Mouse (Mus musculus) kidney, postnatal 36 days (tissue): ENCODE measurements at regions not wholly inside any gene's neighbourhood (a gene's known extent, or its start where the extent isn't known, plus 50 kb on each side); places are given as distances from the start of the nearest gene placed in this dataset.

Source experiments
- DNase-seq, 2 experiments: peaks; one replicate each; pipeline ENCODE4 v3.0.0; 2021 to 2022; ENCODE audit warnings: mixed read lengths in 2 of 2

- DNase-seq = no peak
Measured at GRCm38 (mm10) chr1:14513662-14514061, 1579.5 kb downstream of the 4930444P10Rik start.

GRCm38 (mm10) chr1:14512481-14513285, 1580.4 kb downstream of the 4930444P10Rik start:
- DNase-seq = no peak

GRCm38 (mm10) chr1:14506831-14507690, 1586.1 kb downstream of the 4930444P10Rik start:
- peak in 1 of 2 experiments; percentile 8 for DNase-seq

GRCm38 (mm10) chr1:14506201-14506830, 1586.8 kb downstream of the 4930444P10Rik start:
- DNase-seq = peak; percentile 4 to 14

GRCm38 (mm10) chr1:14505741-14506140, 1587.4 kb downstream of the 4930444P10Rik start:
- DNase-seq = no peak

GRCm38 (mm10) chr1:14504767-14505343, 1588.3 kb downstream of the 4930444P10Rik start:
- DNase-seq = no peak

- DNase-seq = no peak
Measured at GRCm38 (mm10) chr1:14503881-14504742, 1589.0 kb downstream of the 4930444P10Rik start.

GRCm38 (mm10) chr1:14503193-14503800, 1589.8 kb downstream of the 4930444P10Rik start:
- DNase-seq = no peak

GRCm38 (mm10) chr1:14499105-14499504, 1594.0 kb downstream of the 4930444P10Rik start:
- no peak for DNase-seq

GRCm38 (mm10) chr1:14490026-14490425, 1603.1 kb downstream of the 4930444P10Rik start:
- no peak for DNase-seq

- DNase-seq = no peak
Measured at GRCm38 (mm10) chr1:14487708-14488127, 1605.4 kb downstream of the 4930444P10Rik start.

GRCm38 (mm10) chr1:14485746-14486145, 1607.4 kb downstream of the 4930444P10Rik start:
- no peak for DNase-seq

- DNase-seq = no peak
Measured at GRCm38 (mm10) chr1:14484121-14484916, 1608.8 kb downstream of the 4930444P10Rik start.

- no peak for DNase-seq
Measured at GRCm38 (mm10) chr1:14472294-14472693, 1620.8 kb downstream of the 4930444P10Rik start.

GRCm38 (mm10) chr1:14471551-14471950, 1621.6 kb downstream of the 4930444P10Rik start:
- no peak for DNase-seq

- DNase-seq = peak; percentile 33 to 57
Measured at GRCm38 (mm10) chr1:14464788-14465482, 1628.2 kb downstream of the 4930444P10Rik start.

- DNase-seq = no peak
Measured at GRCm38 (mm10) chr1:14462496-14462895, 1630.6 kb downstream of the 4930444P10Rik start.

- DNase-seq = no peak
Measured at GRCm38 (mm10) chr1:14460811-14461210, 1632.3 kb downstream of the 4930444P10Rik start.

GRCm38 (mm10) chr1:14429326-14429725, 1663.8 kb downstream of the 4930444P10Rik start:
- DNase-seq = no peak

GRCm38 (mm10) chr1:14421030-14421429, 1672.1 kb downstream of the 4930444P10Rik start:
- no peak for DNase-seq
